8 mouse cellular contexts compared by ENCODE assay signal in genomic region chrX:60825181-60826080, GRCm38 (mm10).
A peak's percentile ranks its signal among the peaks of the same experiment; 100 is the strongest.
DNase-seq lines count a peak whose midpoint lies in the region; ATAC-seq lines count a peak whose summit lies in the region.

No protein-coding gene starts in this region.

- intact Hi-C loops in left cerebral cortex, postnatal 4 days (cut with DNase I), result no loop called here

- H3K9me3 ChIP-seq in heart, embryonic 16.5 days (replicated peaks; ENCODE audit: control insufficient read depth, low read length), result no peaks in the 10 kb centered on the region

- 51% methylated on average over 9 of the region's 9 CpGs for WGBS in heart, embryonic 16.5 days

- peak; percentile 83 for ATAC-seq in heart, embryonic 16.5 days (replicated peaks; ENCODE audit: extremely low read depth, insufficient read depth, low FRiP score)

- no peak overlapping the region for H3K27ac ChIP-seq in heart, embryonic 16.5 days (ENCODE audit: low read length)

- DNase-seq in gastrocnemius, postnatal 10 days, result peak; percentile 10
- no peak for DNase-seq in gastrocnemius, adult 8-10 months (ENCODE audit: low spot score in 2 of 2)
- DNase-seq in thymus, postnatal 4 days, result peak; percentile 2
- DNase-seq in thymus, postnatal 36 days, result no peak
- peak; percentile 70 for DNase-seq in left cerebral cortex, postnatal 4 days
- DNase-seq in spleen, adult 18-20 months, result no peak
- no peak for DNase-seq in MN1 (ENCODE audit: low spot score)

- H3K36me3 ChIP-seq in heart, embryonic 16.5 days (ENCODE audit: control insufficient read depth, insufficient read depth), result no peaks in the 10 kb centered on the region

- H3K9ac ChIP-seq in heart, embryonic 16.5 days (ENCODE audit: low read length), result no peak overlapping the region

- no peaks in the 10 kb centered on the region; the same call in 1 of the 2 replicates for H3K27me3 ChIP-seq in heart, embryonic 16.5 days (ENCODE audit: control insufficient read depth, insufficient read depth, low read length)

- peaks cover 2% of the 10 kb centered on the region; the same call in 1 of the 2 replicates for H3K4me1 ChIP-seq in heart, embryonic 16.5 days (ENCODE audit: control insufficient read depth, insufficient read depth, low read length)

- no peak overlapping the region for H3K4me3 ChIP-seq in heart, embryonic 16.5 days (ENCODE audit: low read length)

- no peak overlapping the region for H3K4me2 ChIP-seq in heart, embryonic 16.5 days (ENCODE audit: low read depth, low read length)

Comparison
In these comparisons a context has a peak if more than half of its experiments do, and no peak if none do; other contexts are left out.
1. DNase-seq: peak in gastrocnemius, postnatal 10 days (single experiment), thymus, postnatal 4 days (single experiment) and left cerebral cortex, postnatal 4 days (single experiment); none in gastrocnemius, adult 8-10 months (0 of 2), thymus, postnatal 36 days (0 of 2), spleen, adult 18-20 months (0 of 2) and MN1 (single experiment).